Mouse (Mus musculus): ENCODE results near the gene Vwa1. TPM values are rescaled to one million over a fixed set of nuclear protein-coding genes. Genes with fewer than 3 reads are reported as not detected.
"Not testable (repeated sequence)": the region's sequence is repeated elsewhere in the genome, so short reads cannot be mapped to it uniquely, and the experiment has no call there.

Gene Vwa1
- polyA plus RNA-seq, 1 experiment from 2014 or later = 14.8 TPM

GRCm38 (mm10) chr4:155742684-155743083, 31.8 kb downstream of the Vwa1 start:
- Histone ChIP-seq H3K27me3 (ENCODE audit: insufficient read depth, low read length) (no peaks in the 10 kb centered on the region), H3K4me3 (replicated peaks; ENCODE audit: low read depth, low read length) (no peak overlapping the region), H3K4me2 (ENCODE audit: low read length) (no peak overlapping the region), H3K9ac (ENCODE audit: low read depth, low read length) (no peak overlapping the region), H3K27ac (no peak overlapping the region), H3K4me1 (replicated peaks; ENCODE audit: insufficient read depth, low read length) (no peaks in the 10 kb centered on the region), H3K9me3 (replicated peaks; ENCODE audit: low read length) (no peaks in the 10 kb centered on the region), H3K36me3 (ENCODE audit: insufficient read depth, low read length) (peaks cover 61% of the 10 kb centered on the region)
- WGBS = 93% methylated on average over 5 of the region's 5 CpGs
- TF ChIP-seq CTCF (IDR thresholded peaks at IDR 0.05; ENCODE audit: low read depth) = no peak
- DNase-seq (ENCODE audit: low spot score) = no peak
- ATAC-seq (replicated peaks; ENCODE audit: low FRiP score, low read depth) = no peak

- peaks cover 49% of the 10 kb centered on the region for H3K36me3 ChIP-seq (ENCODE audit: insufficient read depth, low read length)
- H3K4me3 ChIP-seq (replicated peaks; ENCODE audit: low read depth, low read length); DNase-seq (ENCODE audit: low spot score); H3K4me1 ChIP-seq (replicated peaks; ENCODE audit: insufficient read depth, low read length); H3K27ac ChIP-seq; H3K4me2 ChIP-seq (ENCODE audit: low read length); H3K27me3 ChIP-seq (ENCODE audit: insufficient read depth, low read length); ATAC-seq (replicated peaks; ENCODE audit: low FRiP score, low read depth); H3K9me3 ChIP-seq (replicated peaks; ENCODE audit: low read length); H3K9ac ChIP-seq (ENCODE audit: low read depth, low read length): not testable (repeated sequence)
- WGBS = 77% methylated on average over 10 of the region's 10 CpGs
Measured at GRCm38 (mm10) chr4:155740681-155741080, 33.8 kb downstream of the Vwa1 start.

- Histone ChIP-seq H3K27ac (no peak overlapping the region), H3K4me1 (replicated peaks; ENCODE audit: insufficient read depth, low read length) (peaks cover 6% of the 10 kb centered on the region; the same call in 1 of the 2 replicates), H3K4me3 (replicated peaks; ENCODE audit: low read depth, low read length) (no peak overlapping the region), H3K4me2 (ENCODE audit: low read length) (no peak overlapping the region), H3K36me3 (ENCODE audit: insufficient read depth, low read length) (peaks cover 43% of the 10 kb centered on the region), H3K9ac (ENCODE audit: low read depth, low read length) (no peak overlapping the region), H3K27me3 (ENCODE audit: insufficient read depth, low read length) (no peaks in the 10 kb centered on the region), H3K9me3 (replicated peaks; ENCODE audit: low read length) (no peaks in the 10 kb centered on the region)
- DNase-seq (ENCODE audit: low spot score) = no peak
- 80% methylated on average over 37 of the region's 37 CpGs for WGBS
- no peak for TF ChIP-seq CTCF (IDR thresholded peaks at IDR 0.05; ENCODE audit: low read depth)
- no peak for ATAC-seq (replicated peaks; ENCODE audit: low FRiP score, low read depth)
Measured at GRCm38 (mm10) chr4:155739741-155740636, 34.5 kb downstream of the Vwa1 start.

GRCm38 (mm10) chr4:155739152-155739551, 35.3 kb downstream of the Vwa1 start:
- H3K4me3 ChIP-seq (replicated peaks; ENCODE audit: low read depth, low read length) = no peak overlapping the region
- WGBS = 83% methylated on average over 6 of the region's 6 CpGs
- DNase-seq (ENCODE audit: low spot score) (no peak), ATAC-seq (replicated peaks; ENCODE audit: low FRiP score, low read depth) (no peak)
- H3K27ac ChIP-seq = no peak overlapping the region
- TF ChIP-seq CTCF (IDR thresholded peaks at IDR 0.05; ENCODE audit: low read depth) = no peak
- H3K36me3 ChIP-seq (ENCODE audit: insufficient read depth, low read length) = peaks cover 34% of the 10 kb centered on the region; the same call in 1 of the 2 replicates
- no peak overlapping the region for H3K9ac ChIP-seq (ENCODE audit: low read depth, low read length)
- H3K4me2 ChIP-seq (ENCODE audit: low read length) = no peak overlapping the region
- H3K9me3 ChIP-seq (replicated peaks; ENCODE audit: low read length) = no peaks in the 10 kb centered on the region
- H3K4me1 ChIP-seq (replicated peaks; ENCODE audit: insufficient read depth, low read length) = peaks cover 6% of the 10 kb centered on the region; the same call in 1 of the 2 replicates
- H3K27me3 ChIP-seq (ENCODE audit: insufficient read depth, low read length) = no peaks in the 10 kb centered on the region

GRCm38 (mm10) chr4:155738262-155738661, 36.2 kb downstream of the Vwa1 start:
- 62% methylated on average over 8 of the region's 8 CpGs for WGBS
- TF ChIP-seq CTCF (IDR thresholded peaks at IDR 0.05; ENCODE audit: low read depth) = no peak
- no peak overlapping the region for H3K4me3 ChIP-seq (replicated peaks; ENCODE audit: low read depth, low read length)
- no peak overlapping the region for H3K4me2 ChIP-seq (ENCODE audit: low read length)
- DNase-seq (ENCODE audit: low spot score) (no peak), ATAC-seq (replicated peaks; ENCODE audit: low FRiP score, low read depth) (no peak)
- H3K9ac ChIP-seq (ENCODE audit: low read depth, low read length) = no peak overlapping the region
- H3K27me3 ChIP-seq (ENCODE audit: insufficient read depth, low read length) = no peaks in the 10 kb centered on the region
- no peak overlapping the region for H3K27ac ChIP-seq
- H3K9me3 ChIP-seq (replicated peaks; ENCODE audit: low read length) = no peaks in the 10 kb centered on the region
- H3K4me1 ChIP-seq (replicated peaks; ENCODE audit: insufficient read depth, low read length) = peaks cover 6% of the 10 kb centered on the region; the same call in 1 of the 2 replicates
- H3K36me3 ChIP-seq (ENCODE audit: insufficient read depth, low read length) = peaks cover 31% of the 10 kb centered on the region; the same call in 1 of the 2 replicates

GRCm38 (mm10) chr4:155736421-155736820, 38.1 kb downstream of the Vwa1 start:
- ATAC-seq (replicated peaks; ENCODE audit: low FRiP score, low read depth) (no peak), DNase-seq (ENCODE audit: low spot score) (no peak)
- no peak overlapping the region for H3K27ac ChIP-seq
- H3K36me3 ChIP-seq (ENCODE audit: insufficient read depth, low read length) = peaks cover 19% of the 10 kb centered on the region; the same call in 1 of the 2 replicates
- H3K9ac ChIP-seq (ENCODE audit: low read depth, low read length) = no peak overlapping the region
- no peak overlapping the region for H3K4me3 ChIP-seq (replicated peaks; ENCODE audit: low read depth, low read length)
- no peaks in the 10 kb centered on the region for H3K9me3 ChIP-seq (replicated peaks; ENCODE audit: low read length)
- no peaks in the 10 kb centered on the region for H3K27me3 ChIP-seq (ENCODE audit: insufficient read depth, low read length)
- no peak overlapping the region for H3K4me2 ChIP-seq (ENCODE audit: low read length)
- TF ChIP-seq CTCF (IDR thresholded peaks at IDR 0.05; ENCODE audit: low read depth) = no peak
- H3K4me1 ChIP-seq (replicated peaks; ENCODE audit: insufficient read depth, low read length) = peaks cover 6% of the 10 kb centered on the region; the same call in 1 of the 2 replicates
- 91% methylated on average over 5 of the region's 5 CpGs for WGBS

All from kidney, postnatal 0 days (tissue).